Mouse (Mus musculus) B cell, adult 2 months (primary cell): Measurements from ENCODE around the gene Mgat4d.
"Not testable (repeated sequence)": the region's sequence is repeated elsewhere in the genome, so short reads cannot be mapped to it uniquely, and the experiment has no call there.

ENCODE experiments used
- DNase-seq, 2 experiments: peaks; one replicate each; pipeline ENCODE4 v3.0.0; 2022

Gene Mgat4d

DNA sequence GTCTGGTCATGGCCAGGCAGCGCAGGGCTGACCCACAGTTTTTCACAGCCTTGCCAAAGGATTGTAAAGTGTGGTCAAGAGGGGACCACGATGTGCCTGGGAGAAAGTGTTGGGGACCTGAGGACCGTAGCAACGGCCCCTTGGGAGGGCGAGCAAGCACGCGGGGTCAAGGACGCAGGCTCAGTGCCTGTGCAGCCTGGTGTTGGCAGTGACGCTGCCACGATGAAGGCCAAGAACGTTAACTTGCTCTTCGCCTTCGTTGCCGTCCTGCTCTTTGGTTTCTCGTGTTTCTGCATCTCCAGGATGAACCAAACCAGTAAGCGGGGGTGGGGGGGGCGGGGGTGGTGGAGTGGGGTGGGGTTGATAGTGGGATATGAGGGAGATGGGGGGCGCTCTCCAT, at the start of gene Mgat4d:
TSS of gene Mgat4d (plus strand) at position 209 of the 400 bp plus-strand sequence.
- no peak for DNase-seq

GRCm38 (mm10) chr8:83300135-83300534, 48.1 kb upstream of the Mgat4d start:
- DNase-seq: peak; percentile 29 to 37

- no peak for DNase-seq
Observed at GRCm38 (mm10) chr8:83304946-83305345, 43.3 kb upstream of the Mgat4d start.

DNA sequence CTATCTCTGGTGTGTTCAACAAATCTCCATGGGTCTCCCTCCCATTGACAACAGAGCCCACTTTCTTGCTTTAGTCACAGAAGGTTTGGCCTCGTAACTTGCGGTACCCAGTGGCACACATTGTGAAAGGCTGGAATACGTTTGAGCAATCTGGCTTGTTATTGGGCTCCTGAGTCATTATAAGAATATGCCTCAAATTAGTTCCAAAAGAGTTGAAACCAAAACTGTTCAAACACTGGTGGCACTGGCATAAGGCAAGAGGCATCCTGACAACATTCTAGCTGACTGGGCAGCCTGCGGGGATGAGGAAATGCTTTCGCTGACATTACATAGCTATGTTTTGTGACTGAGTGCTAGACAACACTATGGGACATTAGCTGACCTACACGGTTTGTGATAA, 38.4 kb upstream of the Mgat4d start:
- DNase-seq: no peak

- DNase-seq: not testable (repeated sequence)
Observed at GRCm38 (mm10) chr8:83315084-83315483, 33.2 kb upstream of the Mgat4d start.

- no peak for DNase-seq
Observed at GRCm38 (mm10) chr8:83315691-83316090, 32.6 kb upstream of the Mgat4d start.

- no peak for DNase-seq
Observed at GRCm38 (mm10) chr8:83320543-83320942, 27.7 kb upstream of the Mgat4d start.

DNA sequence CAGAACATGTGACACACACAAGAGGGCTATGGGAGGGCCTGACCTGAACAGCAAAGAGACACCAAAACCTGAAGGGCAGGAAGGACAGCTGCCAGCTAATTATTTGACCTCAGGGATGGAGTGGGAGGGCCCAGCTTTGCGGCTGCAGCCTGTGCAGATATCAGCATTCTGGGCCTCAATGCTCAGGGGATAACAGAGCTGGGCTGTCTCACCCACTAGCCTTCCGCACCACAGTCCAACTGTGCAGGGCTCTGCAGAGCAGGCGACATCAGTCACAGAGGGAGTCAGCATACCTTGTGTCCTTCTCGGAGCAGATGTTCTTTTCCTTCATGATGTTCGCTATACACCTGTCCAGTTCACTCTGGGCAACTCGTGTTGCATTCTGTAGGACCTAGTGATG, 25.9 kb upstream of the Mgat4d start:
- no peak for DNase-seq

DNA sequence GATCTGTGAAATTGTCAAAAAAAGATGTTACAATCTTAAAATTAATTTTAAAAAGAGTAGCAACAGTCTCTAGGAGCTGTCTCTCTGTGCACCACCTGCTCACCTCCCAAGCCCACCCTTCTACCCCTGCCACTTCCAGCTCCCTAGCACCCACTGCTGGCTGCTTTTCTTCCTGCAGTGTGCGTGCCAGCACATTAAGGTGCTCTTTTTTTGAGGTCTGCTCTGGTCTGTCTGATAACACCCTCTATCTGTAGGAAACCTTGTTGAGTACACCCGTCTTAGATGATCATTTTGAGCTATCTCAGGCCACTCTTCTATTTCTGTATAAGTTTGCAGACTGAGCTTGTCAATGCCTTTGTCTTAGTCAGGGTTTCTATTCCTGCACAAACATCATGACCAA, 25.2 kb upstream of the Mgat4d start:
- DNase-seq: no peak

- DNase-seq: no peak
Observed at GRCm38 (mm10) chr8:83327889-83328288, 20.4 kb upstream of the Mgat4d start.

GRCm38 (mm10) chr8:83331567-83331898, 16.7 kb upstream of the Mgat4d start:
- no peak for DNase-seq

DNA sequence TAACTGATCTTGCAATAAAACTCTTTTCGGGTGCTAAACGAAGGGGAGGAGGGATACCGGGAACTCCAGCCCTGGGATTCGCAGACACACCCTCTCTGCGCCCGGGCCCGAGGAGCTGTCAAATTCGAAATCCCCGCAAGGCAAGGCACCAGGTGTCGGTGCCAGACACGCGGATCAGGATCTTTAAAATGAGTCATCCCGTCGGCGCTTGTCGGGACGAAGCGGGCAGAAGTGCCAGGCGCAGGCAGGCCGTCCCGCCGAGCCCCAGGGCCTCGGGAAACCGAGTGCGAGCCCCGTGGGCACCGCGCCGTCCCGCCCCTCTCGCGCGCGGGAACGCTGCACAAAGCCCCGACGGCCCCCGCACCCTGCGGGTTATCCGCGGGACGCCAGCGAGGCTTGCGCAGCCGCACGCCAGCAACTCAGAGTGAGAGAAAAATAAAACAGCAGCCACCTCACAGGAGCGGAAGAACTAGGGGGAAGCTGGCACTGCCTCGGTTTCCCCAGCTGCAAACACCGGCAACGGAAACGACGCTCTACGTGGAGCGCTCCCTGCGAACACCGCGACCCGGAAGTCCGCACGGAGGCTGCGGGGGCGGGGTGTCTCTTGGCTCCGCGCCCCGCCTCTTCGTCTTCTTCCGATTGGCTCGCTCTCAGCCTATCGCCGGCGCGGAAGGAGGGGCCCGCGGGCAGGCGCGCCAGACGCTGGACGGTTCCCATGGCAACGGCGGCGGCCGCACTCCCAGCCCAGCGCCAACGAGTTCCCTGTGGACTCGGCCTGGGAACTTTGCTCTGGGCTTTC, 16.2 kb upstream of the Mgat4d start, which contains the start of gene Elmod2:
TSS of gene Elmod2 (minus strand) at position 588 of the 799 bp plus-strand sequence.
- peak; percentile 94 to 95 for DNase-seq

DNA sequence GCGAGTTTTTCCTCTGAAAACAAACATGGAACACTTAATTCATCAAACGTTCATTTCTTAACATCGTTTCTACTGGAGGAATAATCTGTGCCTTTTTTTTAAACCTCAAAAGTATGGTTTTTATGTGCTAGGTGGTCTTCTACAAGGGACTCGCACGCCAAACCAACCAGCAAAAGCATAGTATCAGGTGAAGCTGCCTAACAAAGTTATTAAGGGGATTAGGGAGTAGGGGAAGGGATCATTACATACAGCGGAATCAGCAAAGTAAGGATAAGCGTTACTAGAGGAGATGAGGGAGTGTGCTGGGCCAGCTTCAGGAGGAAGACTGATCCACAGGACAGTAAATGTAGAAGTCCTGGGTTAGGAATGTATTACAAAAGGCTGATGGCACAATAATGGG, 15.4 kb upstream of the Mgat4d start:
- DNase-seq: no peak

DNA sequence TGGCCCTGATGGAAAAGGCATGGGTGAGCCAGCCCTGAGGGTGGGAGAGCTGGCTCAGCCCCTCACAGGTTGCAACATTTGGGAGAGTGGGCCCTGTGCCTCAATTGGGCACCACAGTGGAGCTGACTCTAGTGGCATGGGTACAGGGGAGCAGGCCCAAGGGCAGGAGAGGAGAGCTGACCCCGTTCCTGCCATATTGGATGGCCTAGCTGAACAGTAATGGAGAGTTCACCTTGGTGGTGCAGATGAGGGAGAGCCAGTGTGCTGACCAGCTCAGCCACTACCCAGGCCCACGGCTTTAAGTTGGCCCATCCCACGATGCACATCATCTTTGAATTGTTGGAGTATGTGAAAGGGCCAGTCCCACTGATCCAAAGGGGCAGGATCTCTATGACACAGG, 6.2 kb upstream of the Mgat4d start:
- DNase-seq: no peak

GRCm38 (mm10) chr8:83342693-83343092, 5.6 kb upstream of the Mgat4d start:
- peak in 1 of 2 experiments; percentile 15 for DNase-seq

GRCm38 (mm10) chr8:83351315-83351714, 3.0 kb downstream of the Mgat4d start:
- DNase-seq: no peak

DNA sequence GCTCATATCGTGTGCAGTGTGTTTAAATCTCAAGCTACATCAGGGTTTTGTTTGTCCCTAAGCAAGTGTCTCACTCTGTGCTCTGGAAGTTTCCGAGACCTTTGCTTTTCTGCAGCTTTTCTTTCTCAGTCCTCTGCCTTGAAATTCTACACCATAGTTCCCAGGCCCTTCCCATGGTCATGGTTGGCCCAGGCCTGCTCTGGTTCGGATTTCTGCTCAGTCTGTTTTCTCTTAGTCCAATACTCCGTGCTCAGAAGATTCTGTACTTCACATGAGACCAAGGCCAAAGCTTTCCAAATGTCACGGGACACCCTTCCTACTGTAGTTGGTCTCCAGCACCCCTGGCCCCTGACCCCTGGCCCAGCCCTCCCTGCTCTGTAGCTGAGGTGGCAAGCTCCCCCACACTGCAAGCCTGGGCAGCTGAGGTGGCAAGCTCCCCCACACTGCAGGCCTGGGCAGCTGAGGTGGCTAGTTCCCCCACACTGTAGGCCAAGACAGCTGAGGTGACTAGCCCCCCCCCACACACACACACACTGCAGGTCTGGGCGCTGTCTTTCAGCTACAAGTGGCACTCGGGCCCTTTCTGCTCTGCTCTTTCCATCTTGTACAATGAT, 15.0 kb downstream of the Mgat4d start:
- DNase-seq: no peak

GRCm38 (mm10) chr8:83377231-83377630, 29.0 kb downstream of the Mgat4d start:
- DNase-seq: no peak

DNA sequence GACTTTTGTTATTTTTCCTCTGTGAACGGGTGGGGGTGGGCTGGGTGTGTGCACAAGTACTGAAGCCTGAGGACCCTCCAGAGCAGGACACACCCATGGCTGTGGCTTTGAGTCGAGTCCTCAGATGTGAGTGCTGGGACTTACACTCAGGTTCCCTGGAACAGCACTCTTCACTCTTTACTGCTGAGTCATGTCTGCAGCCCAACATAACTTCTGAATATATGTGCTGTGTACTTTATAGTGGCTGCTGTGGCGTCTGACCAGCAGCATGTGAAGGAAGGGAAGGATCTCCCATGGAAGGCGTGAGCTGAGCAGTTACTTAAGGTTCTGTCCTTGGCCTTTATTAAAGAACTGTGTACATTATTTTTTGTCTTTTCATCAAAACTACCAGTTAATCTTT, 31.9 kb downstream of the Mgat4d start:
- no peak for DNase-seq

GRCm38 (mm10) chr8:83381016-83381415, 32.7 kb downstream of the Mgat4d start:
- DNase-seq: no peak

DNA sequence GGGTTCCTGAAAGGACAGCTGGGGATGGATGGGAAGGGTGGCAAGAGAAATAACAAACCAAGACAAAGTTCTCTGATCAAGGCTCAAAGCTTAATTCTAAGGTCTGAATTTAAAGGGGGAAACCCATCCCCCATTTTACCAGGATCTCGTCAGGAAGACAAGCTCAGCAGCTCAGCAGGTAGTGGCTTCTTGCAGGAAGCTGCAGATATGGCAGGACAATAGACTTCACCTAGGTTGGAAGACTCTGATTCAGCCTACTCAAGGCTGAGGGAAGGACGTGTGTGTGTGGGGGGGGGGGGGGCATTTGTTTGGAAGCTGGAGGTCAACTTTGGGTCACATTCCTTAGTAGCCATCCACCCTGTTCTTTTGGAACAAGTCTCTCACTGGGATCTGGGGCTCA, 34.6 kb downstream of the Mgat4d start:
- no peak for DNase-seq

- DNase-seq: peak; percentile 26 to 34
Observed at GRCm38 (mm10) chr8:83389316-83390005, 41.2 kb downstream of the Mgat4d start, which contains the start of gene Clgn. Gene Clgn, plus strand, starts transcription at chr8:83389867.

GRCm38 (mm10) chr8:83390006-83390701, 41.9 kb downstream of the Mgat4d start:
- no peak for DNase-seq
